Mouse (Mus musculus) heart, embryonic 16.5 days (tissue): Measurements from ENCODE around the gene Hsd17b6. TPM values are rescaled to one million over a fixed set of nuclear protein-coding genes. Genes with fewer than 3 reads are reported as not detected.

Experiments
- ATAC-seq: fragments of 200-750 bp; cut with Nextera tagmentation; replicated peaks from 2 replicates; pipeline ENCODE4 v1.8.0; 2017; ENCODE audit warnings: moderate number of reproducible peaks; ENCODE audit not compliant: insufficient read depth, low FRiP score; ENCODE audit errors: extremely low read depth
- H3K27ac ChIP-seq: fragments of 300-500 bp; sonication (generic); 2 replicates; pipeline ENCODE4 v1.5.1; 2014; ENCODE audit warnings: mild to moderate bottlenecking, low read length, control low read depth, moderate library complexity
- H3K27me3 ChIP-seq: fragments of 300-500 bp; sonication (generic); 2 replicates; pipeline ENCODE4 v1.6.1; 2014; ENCODE audit warnings: low read length, mixed read lengths; ENCODE audit not compliant: control insufficient read depth, insufficient read depth
- H3K36me3 ChIP-seq: fragments of 300-500 bp; sonication (generic); 2 replicates; pipeline ENCODE4 v1.6.1; 2014; ENCODE audit not compliant: control insufficient read depth, insufficient read depth
- H3K4me1 ChIP-seq: fragments of 300-500 bp; sonication (generic); 2 replicates; pipeline ENCODE4 v1.6.1; 2014; ENCODE audit warnings: low read length, mixed read lengths; ENCODE audit not compliant: control insufficient read depth, insufficient read depth
- H3K4me2 ChIP-seq: fragments of 300-500 bp; sonication (generic); 2 replicates; pipeline ENCODE4 v1.6.1; 2014; ENCODE audit warnings: low read depth, mild to moderate bottlenecking, control low read depth, low read length
- H3K4me3 ChIP-seq: fragments of 300-500 bp; sonication (generic); 2 replicates; pipeline ENCODE4 v1.5.1; 2014; ENCODE audit warnings: mild to moderate bottlenecking, control low read depth, low read length
- H3K9ac ChIP-seq: fragments of 300-500 bp; sonication (generic); 2 replicates; pipeline ENCODE4 v1.6.1; 2014; ENCODE audit warnings: low read length, control low read depth
- H3K9me3 ChIP-seq: fragments of 300-500 bp; sonication (generic); replicated peaks from 2 replicates; pipeline ENCODE4 v1.6.1; 2016; ENCODE audit warnings: low read length; ENCODE audit not compliant: control insufficient read depth
- WGBS: fragments of 180-500 bp; shearing (Covaris S2); extraction: QIAGEN DNeasy Blood & Tissue Kit; methylation state at CpG from one replicate; pipeline ENCODE4 v1.1.7; 2014; 5-methylcytosine and 5-hydroxymethylcytosine counted together
- polyA plus RNA-seq: library from polyadenylated mRNA; unstranded; fragments of >200 nt; fragmentation: Nextera tagmentation; extraction: Ambion mirVana; gene quantifications from 2 replicates; pipeline ENCODE4 v1.2.1, GENCODE M21; 2015

Hsd17b6 gene
- polyA plus RNA-seq, 1 experiment from 2014 or later: not detected

DNA sequence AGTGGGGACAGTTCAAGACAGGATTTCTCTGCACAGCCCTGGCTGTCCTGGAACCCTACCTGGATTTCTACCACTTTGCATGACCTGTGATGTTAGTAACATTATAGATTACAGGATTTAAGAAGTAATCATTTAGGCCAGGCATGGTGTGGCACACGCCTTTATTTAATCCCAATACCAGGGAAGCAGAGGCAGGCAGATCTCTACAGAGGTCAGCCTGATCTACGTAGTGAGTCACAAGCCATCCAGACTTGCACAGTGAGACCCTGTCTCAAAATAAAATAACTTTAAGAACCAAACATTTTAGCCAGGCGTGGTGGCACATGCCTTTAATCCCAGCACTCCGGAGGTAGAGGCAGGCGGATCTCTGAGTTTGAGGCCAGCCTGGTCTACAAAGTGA is 14.8 kb upstream of the Hsd17b6 start:
- no peak for ATAC-seq
- no peaks in the 10 kb centered on the region for H3K9me3 ChIP-seq

DNA sequence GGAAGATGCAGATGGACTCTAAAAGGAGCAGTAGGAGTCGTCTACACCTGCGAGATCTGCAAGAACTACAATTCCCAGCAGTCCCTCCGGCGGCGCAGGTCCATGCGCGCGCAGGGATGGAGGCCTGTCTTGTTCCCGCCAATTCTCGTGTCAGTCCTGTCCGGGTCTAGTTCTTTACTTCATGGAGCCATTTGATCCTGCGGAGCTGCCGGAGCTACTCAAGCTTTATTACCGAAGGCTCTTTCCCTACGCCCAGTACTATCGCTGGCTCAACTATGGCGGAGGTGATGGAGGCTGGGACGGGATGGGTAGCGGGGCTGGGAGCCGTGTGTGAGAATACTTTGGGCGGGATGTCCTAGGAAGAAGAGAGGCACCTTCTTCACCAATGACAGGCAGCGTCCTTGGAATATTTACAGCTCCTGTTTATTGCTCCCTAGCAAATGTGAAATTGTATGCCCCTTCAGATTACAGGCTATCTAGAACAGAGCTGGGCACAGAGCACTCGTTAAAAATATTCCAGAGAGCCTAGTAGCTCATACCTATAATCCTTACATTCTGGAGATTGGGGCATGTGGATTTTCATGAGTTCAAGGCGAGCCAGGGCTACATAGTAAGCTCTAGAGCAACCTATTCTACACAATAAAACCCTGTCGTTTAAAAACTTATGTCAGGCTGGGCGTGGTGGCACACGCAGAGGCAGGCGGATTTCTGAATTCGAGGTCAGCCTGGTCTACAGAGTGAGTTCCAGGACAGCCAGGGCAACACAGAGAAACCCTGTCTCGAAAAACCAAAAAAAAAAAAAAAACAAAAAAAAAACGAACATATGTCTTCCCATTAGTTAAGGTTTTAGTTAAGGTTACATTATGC is 7.9 kb upstream of the Hsd17b6 start, which contains the start of gene Prim1:
Prim1 (plus strand) TSS at position 101 of the 867 bp plus-strand sequence.
- Histone ChIP-seq H3K9ac (peak within 1 kb of the TSS; percentile 63), H3K4me1 (peaks cover 3% of the 10 kb centered on the region; the same call in 1 of the 2 replicates), H3K27me3 (no peaks in the 10 kb centered on the region), H3K36me3 (peaks cover 8% of the 10 kb centered on the region; the same call in 1 of the 2 replicates), H3K4me2 (peak within 1 kb of the TSS; percentile 57), H3K27ac (0 out of 2 replicates have a peak within 1 kb of the TSS, but pooled peaks have one; percentile 56), H3K9me3 (no peaks in the 10 kb centered on the region), H3K4me3 (peak within 1 kb of the TSS; percentile 59)
- WGBS: 6% methylated on average over 31 of the region's 31 CpGs
- peak; percentile 92 for ATAC-seq

More for the DNA sequence above, 14.8 kb upstream of the Hsd17b6 start:
- no peak overlapping the region for H3K4me3 ChIP-seq
- no peaks in the 10 kb centered on the region for H3K27me3 ChIP-seq
- H3K9ac ChIP-seq: no peak overlapping the region
- WGBS: 93% methylated on average over 5 of the region's 5 CpGs
- peaks cover 3% of the 10 kb centered on the region for H3K4me1 ChIP-seq
- H3K4me2 ChIP-seq: no peak overlapping the region
- peaks cover 33% of the 10 kb centered on the region for H3K36me3 ChIP-seq
- no peak overlapping the region for H3K27ac ChIP-seq

- ATAC-seq: no peak
- H3K27ac ChIP-seq: no peak overlapping the region
- no peak overlapping the region for H3K9ac ChIP-seq
- WGBS: 83% methylated on average over 5 of the region's 5 CpGs
- H3K4me3 ChIP-seq: no peak overlapping the region
- no peaks in the 10 kb centered on the region for H3K9me3 ChIP-seq
- H3K4me2 ChIP-seq: no peak overlapping the region
- no peaks in the 10 kb centered on the region for H3K36me3 ChIP-seq
- H3K27me3 ChIP-seq: no peaks in the 10 kb centered on the region
- no peaks in the 10 kb centered on the region for H3K4me1 ChIP-seq
Measured at GRCm38 (mm10) chr10:128009735-128010134, 2.3 kb upstream of the Hsd17b6 start.

DNA sequence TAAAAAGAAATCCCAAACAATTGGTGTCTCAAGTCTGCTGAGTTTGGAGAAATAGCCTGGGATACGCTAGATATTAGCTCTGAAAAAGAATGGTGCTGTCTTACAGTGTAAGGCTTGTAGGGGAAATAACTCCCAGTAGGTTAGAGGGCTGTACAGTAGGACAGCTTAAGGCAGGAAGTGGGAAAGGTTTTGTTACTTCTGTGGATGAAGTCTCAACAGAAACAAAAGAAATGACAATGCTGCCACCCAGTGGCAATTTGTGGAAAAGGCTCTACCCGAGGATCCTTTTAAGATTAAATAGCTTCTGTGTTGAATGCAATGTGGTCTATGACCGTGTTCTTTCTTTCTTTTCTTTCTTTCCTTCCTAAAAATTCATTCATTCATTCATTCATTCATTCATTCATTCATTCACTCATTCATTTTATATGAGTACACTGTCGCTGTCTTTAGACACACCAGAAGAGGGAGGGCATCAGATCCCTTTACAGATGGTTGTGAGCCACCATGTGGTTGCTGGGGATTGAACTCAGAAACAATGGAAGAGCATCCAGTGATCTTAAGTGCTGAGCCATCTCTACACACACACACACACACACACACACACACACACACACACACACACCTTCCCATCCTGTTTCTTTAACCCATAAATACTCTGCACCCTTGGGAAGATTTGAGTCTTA is 937 bp upstream of the Hsd17b6 start:
- Histone ChIP-seq H3K27me3 (no peaks in the 10 kb centered on the region), H3K36me3 (no peaks in the 10 kb centered on the region), H3K9me3 (no peaks in the 10 kb centered on the region), H3K4me3 (no peak overlapping the region), H3K4me1 (no peaks in the 10 kb centered on the region), H3K9ac (no peak overlapping the region), H3K4me2 (no peak overlapping the region), H3K27ac (no peak overlapping the region)
- WGBS: 5% methylated on average over 4 of the region's 4 CpGs
- ATAC-seq: peak; percentile 76

GRCm38 (mm10) chr10:128005479-128005878 is 1.9 kb downstream of the Hsd17b6 start:
- no peak for ATAC-seq

GRCm38 (mm10) chr10:128004918-128005317 is 2.5 kb downstream of the Hsd17b6 start:
- Histone ChIP-seq H3K4me2 (no peak overlapping the region), H3K4me1 (no peaks in the 10 kb centered on the region), H3K27ac (no peak overlapping the region), H3K27me3 (no peaks in the 10 kb centered on the region), H3K4me3 (no peak overlapping the region), H3K9me3 (no peaks in the 10 kb centered on the region), H3K36me3 (no peaks in the 10 kb centered on the region), H3K9ac (no peak overlapping the region)
- no peak for ATAC-seq
- 64% methylated on average over 10 of the region's 10 CpGs for WGBS

More at GRCm38 (mm10) chr10:128005479-128005878, 1.9 kb downstream of the Hsd17b6 start:
- no peak overlapping the region for H3K27ac ChIP-seq
- no peaks in the 10 kb centered on the region for H3K9me3 ChIP-seq
- WGBS: 80% methylated on average over 8 of the region's 8 CpGs
- H3K9ac ChIP-seq: no peak overlapping the region
- no peaks in the 10 kb centered on the region for H3K4me1 ChIP-seq
- no peaks in the 10 kb centered on the region for H3K27me3 ChIP-seq
- H3K4me3 ChIP-seq: no peak overlapping the region
- no peaks in the 10 kb centered on the region for H3K36me3 ChIP-seq
- H3K4me2 ChIP-seq: no peak overlapping the region

GRCm38 (mm10) chr10:128003281-128003801 is 4.1 kb downstream of the Hsd17b6 start:
- no peak for ATAC-seq
- 69% methylated on average over 3 of the region's 3 CpGs for WGBS
- no peaks in the 10 kb centered on the region for H3K27me3 ChIP-seq
- H3K4me1 ChIP-seq: no peaks in the 10 kb centered on the region
- H3K9ac ChIP-seq: no peak overlapping the region
- H3K4me3 ChIP-seq: no peak overlapping the region
- H3K9me3 ChIP-seq: peaks cover 1% of the 10 kb centered on the region
- no peaks in the 10 kb centered on the region for H3K36me3 ChIP-seq
- H3K27ac ChIP-seq: no peak overlapping the region
- H3K4me2 ChIP-seq: no peak overlapping the region

DNA sequence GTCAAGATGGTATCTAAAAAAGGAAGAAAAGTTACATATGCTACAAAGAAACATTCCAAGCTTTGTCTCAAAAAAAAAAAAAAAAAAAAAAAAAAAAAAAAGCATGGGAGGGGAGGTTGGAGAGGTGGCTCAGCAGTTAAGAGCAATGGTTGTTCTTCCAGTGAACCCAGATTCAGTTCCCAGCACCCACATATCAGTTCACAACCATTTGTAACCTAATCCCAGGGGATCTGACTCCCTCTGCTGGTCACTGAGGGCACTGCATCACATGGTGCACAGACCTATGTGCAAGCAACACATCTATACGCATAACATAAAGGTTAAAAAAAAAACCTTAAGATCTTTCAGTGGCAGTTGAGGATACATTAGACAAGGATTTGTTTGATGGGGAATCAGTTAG is 9.2 kb downstream of the Hsd17b6 start:
- H3K9me3 ChIP-seq: peaks cover 3% of the 10 kb centered on the region
- no peaks in the 10 kb centered on the region for H3K36me3 ChIP-seq
- H3K27me3 ChIP-seq: no peaks in the 10 kb centered on the region
- H3K27ac ChIP-seq: no peak overlapping the region
- ATAC-seq: no peak
- no peak overlapping the region for H3K9ac ChIP-seq
- no peak overlapping the region for H3K4me2 ChIP-seq
- WGBS: 95% methylated on average over 1 of the region's 1 CpGs
- H3K4me1 ChIP-seq: no peaks in the 10 kb centered on the region
- no peak overlapping the region for H3K4me3 ChIP-seq

- Histone ChIP-seq H3K4me1 (no peaks in the 10 kb centered on the region), H3K9me3 (peaks cover 3% of the 10 kb centered on the region), H3K9ac (no peak overlapping the region), H3K36me3 (no peaks in the 10 kb centered on the region), H3K27ac (no peak overlapping the region), H3K27me3 (no peaks in the 10 kb centered on the region), H3K4me3 (no peak overlapping the region), H3K4me2 (no peak overlapping the region)
- WGBS: 85% methylated on average over 3 of the region's 3 CpGs
- no peak for ATAC-seq
Measured at GRCm38 (mm10) chr10:127996690-127997089, 10.7 kb downstream of the Hsd17b6 start.
